Mouse (Mus musculus) cerebellum, adult 2 months (tissue): ENCODE results near the gene Coq2.

Experiments used
- CTCF ChIP-seq: fragments of 200-500 bp; IDR thresholded peaks from 2 replicates; pipeline ENCODE4 v1.5.1; 2011; ENCODE audit warnings: low read depth, mild to moderate bottlenecking, control low read depth, low read length, moderate library complexity, borderline replicate concordance; ENCODE audit not compliant: insufficient read depth
- POLR2A ChIP-seq: fragments of 200-500 bp; IDR thresholded peaks from 2 replicates; pipeline ENCODE4 v1.6.1; 2011; ENCODE audit warnings: low read length, control low read depth, borderline replicate concordance; ENCODE audit not compliant: insufficient read depth

DNA sequence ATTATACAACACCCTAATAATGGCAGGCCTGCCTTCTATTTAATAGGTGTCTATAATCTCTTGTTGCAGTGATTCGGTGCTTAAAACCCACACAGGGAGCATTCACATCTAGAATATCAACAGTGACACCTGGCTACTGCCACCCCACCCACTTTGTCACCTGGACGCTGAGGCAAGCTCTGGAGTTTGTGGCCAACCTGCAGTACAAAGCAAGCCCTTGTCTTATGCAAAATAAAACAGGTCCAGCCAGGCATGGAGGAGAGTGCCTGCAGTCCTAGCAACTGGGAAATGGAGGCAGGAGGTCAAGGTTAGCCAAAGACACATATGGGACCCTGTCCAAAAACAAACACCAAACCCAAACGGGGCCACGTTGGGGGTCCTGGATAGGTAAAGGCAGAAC is 2.5 kb downstream of the Coq2 start:
- TF ChIP-seq CTCF = no peak
- TF ChIP-seq POLR2A = no peak
